Mouse (Mus musculus) limb, embryonic 14.5 days (tissue): ENCODE measurements around the gene Evx2. TPM values are rescaled to one million over a fixed set of nuclear protein-coding genes. Genes with fewer than 3 reads are reported as not detected.
A peak's percentile ranks its signal among the peaks of the same experiment; 100 is the strongest.

ENCODE experiments used
- ATAC-seq: fragments of 200-750 bp; cut with Nextera tagmentation; 2 replicates; pipeline ENCODE4 v1.8.0; 2017; ENCODE audit warnings: low read depth, moderate number of reproducible peaks, moderate TSS enrichment; ENCODE audit not compliant: low FRiP score
- DNase-seq: peaks from one replicate; pipeline ENCODE4 v3.0.0-alpha.2; 2015; ENCODE audit warnings: low spot score
- H3K27ac ChIP-seq: fragments of 300-500 bp; sonication (generic); replicated peaks from 2 replicates; pipeline ENCODE4 v1.5.1; 2014; ENCODE audit warnings: low read depth, mild to moderate bottlenecking, low read length, moderate library complexity, mixed read lengths
- H3K27me3 ChIP-seq: fragments of 300-500 bp; sonication (generic); 2 replicates; pipeline ENCODE4 v1.6.1; 2014; ENCODE audit warnings: low read length, mixed read lengths; ENCODE audit not compliant: control insufficient read depth, insufficient read depth
- H3K36me3 ChIP-seq: fragments of 300-500 bp; sonication (generic); 2 replicates; pipeline ENCODE4 v1.6.1; 2014; ENCODE audit warnings: mild to moderate bottlenecking, low read length, moderate library complexity, mixed read lengths; ENCODE audit not compliant: control insufficient read depth, insufficient read depth
- H3K4me1 ChIP-seq: fragments of 300-500 bp; sonication (generic); 2 replicates; pipeline ENCODE4 v1.6.1; 2014; ENCODE audit warnings: antibody characterized with exemption, low read length, mixed read lengths; ENCODE audit not compliant: control insufficient read depth, insufficient read depth
- H3K4me2 ChIP-seq: fragments of 300-500 bp; sonication (generic); replicated peaks from 2 replicates; pipeline ENCODE4 v1.6.1; 2014; ENCODE audit warnings: low read depth, mild to moderate bottlenecking, low read length, moderate library complexity; ENCODE audit not compliant: severe bottlenecking
- H3K4me3 ChIP-seq: fragments of 300-500 bp; sonication (generic); replicated peaks from 2 replicates; pipeline ENCODE4 v1.5.1; 2014; ENCODE audit warnings: low read length
- H3K9ac ChIP-seq: fragments of 300-500 bp; sonication (generic); 2 replicates; pipeline ENCODE4 v1.6.1; 2014; ENCODE audit warnings: mild to moderate bottlenecking, low read depth, low read length, moderate library complexity; ENCODE audit not compliant: severe bottlenecking
- H3K9me3 ChIP-seq: fragments of 300-500 bp; sonication (generic); 2 replicates; pipeline ENCODE4 v1.6.1; 2016; ENCODE audit warnings: low read length; ENCODE audit not compliant: control insufficient read depth
- POLR2A ChIP-seq: fragments of 200-500 bp; IDR thresholded peaks from 2 replicates; pipeline ENCODE4 v1.8.0; 2012; ENCODE audit warnings: inconsistent platforms, mild to moderate bottlenecking, moderate library complexity, borderline replicate concordance; ENCODE audit not compliant: insufficient read depth, insufficient read length; ENCODE audit errors: extremely low read depth
- WGBS: fragments of 180-500 bp; shearing (Covaris S2); extraction: QIAGEN DNeasy Blood & Tissue Kit; methylation state at CpG from one replicate; pipeline ENCODE4 v1.1.7; 2014; 5-methylcytosine and 5-hydroxymethylcytosine counted together
- polyA plus RNA-seq, 2 experiments: library from polyadenylated mRNA; depleted of rRNA in 1 of 2; stranded (reverse) in 1 of 2; unstranded in 1 of 2; fragments of >200 nt; fragmentation: Nextera tagmentation in 1 of 2; extraction: Ambion mirVana in 1 of 2; gene quantifications; 2 replicates each; pipeline versions ENCODE4 v1.2.1 to v1.2.3; 2012 to 2014

Gene Evx2
- polyA plus RNA-seq, 2 experiments, result 2.3 to 8.9 TPM

DNA sequence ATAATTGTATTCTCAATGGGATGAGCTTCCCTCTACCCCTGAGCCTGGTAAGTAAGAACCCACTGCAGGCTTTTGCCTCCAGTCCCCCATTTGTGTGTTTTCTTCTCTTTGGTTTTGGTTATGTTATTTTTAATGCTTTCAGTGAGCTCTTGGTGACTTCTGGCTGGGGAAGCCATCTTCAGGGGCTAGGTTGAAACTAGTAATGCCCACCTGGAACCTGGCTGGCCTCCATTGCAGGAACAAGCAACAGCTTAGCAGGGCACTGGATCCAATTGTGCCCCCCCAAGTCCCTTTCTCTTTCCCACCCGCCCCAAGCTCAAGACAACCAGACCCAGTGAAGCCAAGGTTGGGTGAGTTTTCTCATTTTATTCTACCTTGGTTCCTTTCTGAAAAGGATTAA lies 36.0 kb upstream of the Evx2 start:
- Histone ChIP-seq H3K4me2 (peak overlapping the region; percentile 96), H3K4me1 (peaks cover 46% of the 10 kb centered on the region)

DNA sequence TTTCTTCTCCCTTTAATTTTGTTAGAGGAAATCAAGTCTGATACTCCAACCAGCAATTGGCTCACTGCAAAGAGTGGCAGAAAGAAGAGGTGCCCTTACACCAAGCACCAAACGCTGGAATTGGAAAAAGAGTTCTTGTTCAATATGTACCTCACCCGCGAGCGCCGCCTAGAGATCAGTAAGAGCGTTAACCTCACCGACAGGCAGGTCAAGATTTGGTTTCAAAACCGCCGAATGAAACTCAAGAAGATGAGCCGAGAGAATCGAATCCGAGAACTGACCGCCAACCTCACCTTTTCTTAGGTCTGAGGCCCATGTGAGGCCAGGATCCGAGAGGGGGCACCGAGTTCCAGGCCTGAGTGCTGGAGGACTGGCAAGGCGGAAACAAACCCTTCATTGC lies 34.7 kb upstream of the Evx2 start:
- Histone ChIP-seq H3K4me2 (peak overlapping the region; percentile 96), H3K4me3 (peak overlapping the region; percentile 74), H3K9me3 (no peaks in the 10 kb centered on the region), H3K4me1 (peaks cover 44% of the 10 kb centered on the region), H3K36me3 (peaks cover 20% of the 10 kb centered on the region), H3K27me3 (peaks cover 35% of the 10 kb centered on the region), H3K27ac (peak overlapping the region; percentile 69; the same call in 1 of the 2 replicates), H3K9ac (peak overlapping the region; percentile 91; the same call in 1 of the 2 replicates)
- 8% methylated on average over 16 of the region's 16 CpGs for WGBS
- TF ChIP-seq POLR2A, result no peak
- no peak for ATAC-seq
- DNase-seq, result no peak

More for the DNA sequence above, 36.0 kb upstream of the Evx2 start:
- Histone ChIP-seq H3K4me3 (peak overlapping the region; percentile 74; the same call in 1 of the 2 replicates), H3K27me3 (peaks cover 48% of the 10 kb centered on the region), H3K27ac (peak overlapping the region; percentile 89; the same call in 1 of the 2 replicates), H3K9ac (peak overlapping the region; percentile 86), H3K36me3 (peaks cover 20% of the 10 kb centered on the region), H3K9me3 (no peaks in the 10 kb centered on the region)
- ATAC-seq (no peak), DNase-seq (no peak)
- 11% methylated on average over 1 of the region's 1 CpGs for WGBS
- TF ChIP-seq POLR2A, result no peak

DNA sequence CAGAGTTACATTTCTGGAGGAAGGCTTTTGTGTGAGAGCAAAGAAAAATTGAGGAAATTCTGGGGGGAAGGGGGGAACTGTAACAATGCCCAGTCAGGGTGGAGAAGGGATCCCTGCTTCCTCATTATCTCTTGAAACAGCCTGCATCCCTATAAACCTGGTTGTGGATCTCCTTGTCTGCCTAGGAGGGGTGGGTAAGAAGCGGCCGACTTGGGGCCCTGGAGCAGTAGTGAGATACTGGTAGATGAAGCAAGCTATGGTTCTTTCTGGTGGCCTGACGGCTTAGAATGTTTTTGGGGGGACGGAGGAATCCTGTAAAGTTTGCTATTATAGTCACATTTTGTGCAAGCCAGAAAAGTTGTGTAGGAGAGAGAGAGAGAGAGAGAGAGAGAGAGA lies 34.1 kb upstream of the Evx2 start:
- Histone ChIP-seq H3K4me3 (peak overlapping the region; percentile 74), H3K9me3 (no peaks in the 10 kb centered on the region), H3K27me3 (peaks cover 33% of the 10 kb centered on the region), H3K4me1 (peaks cover 41% of the 10 kb centered on the region), H3K9ac (peak overlapping the region; percentile 91), H3K4me2 (peak overlapping the region; percentile 96), H3K36me3 (peaks cover 20% of the 10 kb centered on the region), H3K27ac (peak overlapping the region; percentile 69)
- no peak for ATAC-seq
- DNase-seq, result no peak
- 18% methylated on average over 4 of the region's 4 CpGs for WGBS
- TF ChIP-seq POLR2A, result no peak

DNA sequence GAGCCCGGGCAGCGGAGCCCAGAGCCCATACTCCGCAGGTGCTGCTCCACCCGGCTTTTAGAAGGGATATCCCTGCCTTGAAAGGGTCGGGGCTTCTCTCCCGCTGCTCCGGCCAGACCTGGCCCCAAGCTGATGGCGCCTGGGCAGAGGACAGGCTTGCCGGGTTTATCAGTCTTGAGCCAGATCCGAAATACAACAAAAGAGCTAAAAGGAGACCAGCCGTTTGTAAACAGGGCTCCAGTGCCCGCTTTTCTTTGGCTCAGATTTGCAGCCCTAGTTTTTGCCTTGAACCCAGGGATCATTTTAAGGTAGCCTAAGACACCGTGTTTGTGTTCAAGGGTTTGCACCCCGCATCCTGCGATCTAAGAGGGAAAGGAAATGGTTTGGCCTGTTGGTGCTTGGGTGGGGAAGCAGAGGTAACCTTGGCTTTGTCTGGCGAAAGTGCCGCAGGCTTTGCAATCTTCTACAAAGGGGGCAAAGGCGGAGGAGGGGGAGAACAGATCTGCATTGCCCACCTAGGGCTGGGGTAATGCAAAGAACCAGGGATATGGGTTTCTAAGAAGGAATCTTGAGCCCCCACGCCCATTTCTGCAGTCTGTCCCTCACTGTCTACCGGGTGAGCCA lies 33.6 kb upstream of the Evx2 start:
- no peak for DNase-seq
- peaks cover 33% of the 10 kb centered on the region for H3K27me3 ChIP-seq
- no peaks in the 10 kb centered on the region for H3K9me3 ChIP-seq
- H3K4me2 ChIP-seq, result peak overlapping the region; percentile 96
- H3K36me3 ChIP-seq, result peaks cover 20% of the 10 kb centered on the region
- no peak for TF ChIP-seq POLR2A
- peaks cover 38% of the 10 kb centered on the region for H3K4me1 ChIP-seq
- no peak for ATAC-seq
- H3K9ac ChIP-seq, result peak overlapping the region; percentile 91
- peak overlapping the region; percentile 75 for H3K27ac ChIP-seq
- 12% methylated on average over 20 of the region's 20 CpGs for WGBS
- peak overlapping the region; percentile 74 for H3K4me3 ChIP-seq

- peak overlapping the region; percentile 96 for H3K4me2 ChIP-seq
- H3K4me3 ChIP-seq, result peak overlapping the region; percentile 74
- peaks cover 27% of the 10 kb centered on the region for H3K36me3 ChIP-seq
- no peaks in the 10 kb centered on the region for H3K9me3 ChIP-seq
- no peak for DNase-seq
- peak overlapping the region; percentile 75 for H3K27ac ChIP-seq
- peaks cover 38% of the 10 kb centered on the region for H3K4me1 ChIP-seq
- peak; percentile 7; the same call in 1 of the 2 replicates for ATAC-seq
- 4% methylated on average over 35 of the region's 35 CpGs for WGBS
- peak overlapping the region; percentile 91 for H3K9ac ChIP-seq
- TF ChIP-seq POLR2A, result no peak
- peaks cover 33% of the 10 kb centered on the region for H3K27me3 ChIP-seq
Measured at GRCm38 (mm10) chr2:74691995-74692807, 32.8 kb upstream of the Evx2 start.
